Mouse (Mus musculus) bone marrow, adult 2 months (tissue): ENCODE results near the gene Hnf4a.

Source experiments
- CTCF ChIP-seq: fragments of 200-500 bp; IDR thresholded peaks from 2 replicates; pipeline ENCODE4 v1.5.1; 2011; ENCODE audit warnings: low read length, control low read depth; ENCODE audit not compliant: control insufficient read depth, insufficient read depth
- POLR2A ChIP-seq: fragments of 200-500 bp; IDR thresholded peaks from 2 replicates; pipeline ENCODE4 v1.6.1; 2011; ENCODE audit warnings: low read depth, mild to moderate bottlenecking, control low read depth, low read length, borderline replicate concordance; ENCODE audit not compliant: control insufficient read depth

- TF ChIP-seq CTCF, result no peak
- TF ChIP-seq POLR2A, result no peak
Observed at GRCm38 (mm10) chr2:163462386-163462785, 44.2 kb upstream of the Hnf4a start.
